Mouse (Mus musculus) kidney, postnatal 0 days (tissue): Measurements from ENCODE around the gene Rb1. TPM values are rescaled to one million over a fixed set of nuclear protein-coding genes. Genes with fewer than 3 reads are reported as not detected.
A peak's percentile ranks its signal among the peaks of the same experiment; 100 is the strongest.

Experiments used
- ATAC-seq: fragments of 200-750 bp; cut with Nextera tagmentation; replicated peaks from 2 replicates; pipeline ENCODE4 v1.8.0; 2017; ENCODE audit warnings: low read depth, moderate number of reproducible peaks, moderate TSS enrichment, moderate library complexity; ENCODE audit not compliant: low FRiP score
- DNase-seq: peaks from one replicate; pipeline ENCODE4 v3.0.0-alpha.2; 2016; ENCODE audit warnings: low spot score
- H3K27ac ChIP-seq: fragments of 300-500 bp; sonication (generic); 2 replicates; pipeline ENCODE4 v1.5.1; 2014; ENCODE audit warnings: mild to moderate bottlenecking
- H3K27me3 ChIP-seq: fragments of 300-500 bp; sonication (generic); 2 replicates; pipeline ENCODE4 v1.6.1; 2014; ENCODE audit warnings: low read length, mixed read lengths; ENCODE audit not compliant: insufficient read depth
- H3K36me3 ChIP-seq: fragments of 300-500 bp; sonication (generic); 2 replicates; pipeline ENCODE4 v1.6.1; 2014; ENCODE audit warnings: low read length, mixed read lengths; ENCODE audit not compliant: insufficient read depth
- H3K4me1 ChIP-seq: fragments of 300-500 bp; sonication (generic); replicated peaks from 2 replicates; pipeline ENCODE4 v1.6.1; 2014; ENCODE audit warnings: antibody characterized with exemption, low read length, mixed read lengths; ENCODE audit not compliant: insufficient read depth
- H3K4me2 ChIP-seq: fragments of 300-500 bp; sonication (generic); 2 replicates; pipeline ENCODE4 v1.6.1; 2014; ENCODE audit warnings: mild to moderate bottlenecking, low read length, moderate library complexity, mixed read lengths
- H3K4me3 ChIP-seq: fragments of 300-500 bp; sonication (generic); replicated peaks from 2 replicates; pipeline ENCODE4 v1.5.1; 2014; ENCODE audit warnings: low read depth, low read length
- H3K9ac ChIP-seq: fragments of 300-500 bp; sonication (generic); 2 replicates; pipeline ENCODE4 v1.6.1; 2014; ENCODE audit warnings: low read depth, low read length
- H3K9me3 ChIP-seq: fragments of 300-500 bp; sonication (generic); replicated peaks from 2 replicates; pipeline ENCODE4 v1.6.1; 2016; ENCODE audit warnings: low read length, inconsistent platforms, mixed read lengths
- CTCF ChIP-seq: IDR thresholded peaks from 2 replicates; pipeline ENCODE4 v1.5.1; 2016; ENCODE audit warnings: antibody characterized with exemption, low read depth, mild to moderate bottlenecking, moderate library complexity
- WGBS: fragments of 180-500 bp; shearing (Covaris S2); extraction: QIAGEN DNeasy Blood & Tissue Kit; methylation state at CpG from one replicate; pipeline ENCODE4 v1.1.7; 2014; 5-methylcytosine and 5-hydroxymethylcytosine counted together
- polyA plus RNA-seq: library from polyadenylated mRNA; unstranded; fragments of >200 nt; fragmentation: Nextera tagmentation; extraction: Ambion mirVana; gene quantifications from 2 replicates; pipeline ENCODE4 v1.2.1, GENCODE M21; 2015

Gene Rb1
- polyA plus RNA-seq, 1 experiment from 2014 or later: 26.6 TPM

DNA sequence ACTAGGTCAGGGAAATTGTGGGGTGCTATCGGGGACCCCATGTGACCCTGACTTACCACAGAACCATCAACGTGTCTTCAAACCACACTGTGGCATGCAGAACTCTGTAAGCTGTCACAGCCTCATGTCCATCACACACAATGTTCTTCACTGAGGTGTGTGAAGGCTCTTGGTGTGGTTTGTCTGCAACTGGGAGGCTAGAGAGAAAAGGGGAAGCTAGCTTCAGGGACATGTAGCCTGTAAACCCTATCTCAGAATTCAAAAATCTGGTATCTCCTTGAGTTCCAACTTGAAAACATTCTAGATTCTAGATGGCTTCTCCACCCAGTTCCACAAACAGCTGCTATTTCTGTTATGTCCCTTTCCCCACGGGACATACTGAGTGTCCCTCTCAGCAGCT is 14.0 kb upstream of the Rb1 start:
- WGBS: 68% methylated on average over 3 of the region's 3 CpGs
- no peak for TF ChIP-seq CTCF
- Histone ChIP-seq H3K9me3 (no peaks in the 10 kb centered on the region), H3K9ac (no peak overlapping the region), H3K4me1 (no peaks in the 10 kb centered on the region), H3K27ac (no peak overlapping the region), H3K4me3 (no peak overlapping the region), H3K27me3 (no peaks in the 10 kb centered on the region), H3K36me3 (no peaks in the 10 kb centered on the region), H3K4me2 (no peak overlapping the region)
- DNase-seq: no peak
- ATAC-seq: no peak

DNA sequence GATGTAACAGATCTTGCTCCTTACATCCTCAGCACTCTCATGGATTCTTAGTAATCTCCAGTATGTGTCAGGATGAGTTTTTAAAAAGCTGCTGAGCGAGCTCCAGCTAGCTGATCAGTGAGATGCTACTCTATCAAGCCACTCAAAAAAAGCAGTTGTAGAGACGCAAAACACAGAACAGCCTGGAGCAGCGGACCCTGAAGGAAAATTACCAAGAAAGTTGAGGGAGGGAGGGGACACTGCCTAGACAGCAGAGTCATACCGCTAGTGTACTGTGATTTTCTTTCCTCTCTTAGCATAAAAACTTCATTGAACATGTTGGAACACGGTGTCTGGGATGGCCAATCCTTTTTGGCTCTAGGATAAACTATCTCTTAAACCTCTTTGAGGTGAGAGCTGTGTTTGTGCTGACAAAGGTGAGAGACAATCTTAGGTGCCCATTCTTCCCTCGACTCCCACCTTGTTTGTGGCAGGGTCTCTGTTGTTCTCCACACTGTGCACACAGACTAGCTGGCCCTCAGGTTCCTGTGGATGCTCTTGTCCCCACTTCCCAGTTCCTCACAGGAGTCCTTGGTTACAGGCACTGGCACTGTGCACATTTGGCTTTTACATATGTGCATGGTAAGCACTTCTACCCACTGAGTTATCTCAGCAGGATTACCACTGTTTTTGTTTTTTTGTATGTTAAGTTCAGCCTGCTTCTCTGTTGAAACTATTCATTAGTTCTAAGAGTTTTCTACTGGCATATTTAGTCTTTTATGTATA is 10.9 kb upstream of the Rb1 start:
- H3K4me1 ChIP-seq: no peaks in the 10 kb centered on the region
- no peak overlapping the region for H3K27ac ChIP-seq
- no peak for DNase-seq
- no peaks in the 10 kb centered on the region for H3K9me3 ChIP-seq
- no peaks in the 10 kb centered on the region for H3K27me3 ChIP-seq
- H3K4me3 ChIP-seq: no peak overlapping the region
- H3K4me2 ChIP-seq: no peak overlapping the region
- H3K36me3 ChIP-seq: no peaks in the 10 kb centered on the region
- ATAC-seq: no peak
- WGBS: 63% methylated on average over 6 of the region's 6 CpGs
- no peak overlapping the region for H3K9ac ChIP-seq
- TF ChIP-seq CTCF: no peak

DNA sequence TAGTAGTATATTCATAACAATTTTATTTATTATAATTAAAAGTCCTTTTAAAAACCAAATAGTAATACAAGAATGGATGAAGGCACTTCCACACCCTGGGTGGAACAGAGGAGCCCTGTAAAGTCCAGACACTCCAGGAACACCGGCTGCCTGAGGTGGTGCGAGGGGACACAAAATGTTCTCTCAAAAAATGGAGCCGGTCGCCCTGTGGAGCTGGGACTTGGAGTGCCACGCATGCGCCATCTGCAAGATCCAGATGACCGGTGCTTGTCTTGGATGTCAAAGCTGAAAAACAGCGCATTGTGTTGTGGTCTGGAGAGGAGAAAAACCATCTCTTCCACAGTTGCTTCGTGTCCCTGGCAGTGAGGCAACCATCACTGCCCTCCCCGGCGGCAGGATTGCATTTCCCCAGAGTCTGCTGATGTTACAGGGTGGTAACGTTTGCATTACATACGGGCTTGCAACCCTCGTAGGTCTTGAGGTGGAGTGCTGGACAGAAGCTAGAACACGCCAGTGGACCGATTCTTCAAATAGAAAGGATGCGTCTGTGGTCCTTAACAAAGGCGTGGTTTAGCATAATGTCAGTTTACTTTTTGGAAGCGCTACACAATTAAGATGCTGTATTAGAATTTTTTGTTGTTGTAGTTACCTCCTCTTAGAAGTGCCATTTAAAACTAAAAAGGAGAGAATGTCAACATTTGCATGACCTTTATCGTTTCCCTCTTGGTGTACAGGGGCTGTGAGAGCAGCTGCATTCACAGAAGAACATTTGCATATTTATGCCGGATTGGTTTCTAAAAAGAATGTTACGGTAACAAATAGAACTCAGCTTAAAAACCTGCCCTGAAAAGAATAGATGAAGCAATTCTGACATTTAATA is 9.5 kb upstream of the Rb1 start:
- WGBS: 82% methylated on average over 22 of the region's 22 CpGs
- Histone ChIP-seq H3K27me3 (no peaks in the 10 kb centered on the region), H3K9me3 (no peaks in the 10 kb centered on the region), H3K4me1 (no peaks in the 10 kb centered on the region), H3K27ac (no peak overlapping the region), H3K4me3 (no peak overlapping the region), H3K4me2 (no peak overlapping the region), H3K36me3 (no peaks in the 10 kb centered on the region), H3K9ac (no peak overlapping the region)
- no peak for DNase-seq
- TF ChIP-seq CTCF: no peak
- no peak for ATAC-seq

DNA sequence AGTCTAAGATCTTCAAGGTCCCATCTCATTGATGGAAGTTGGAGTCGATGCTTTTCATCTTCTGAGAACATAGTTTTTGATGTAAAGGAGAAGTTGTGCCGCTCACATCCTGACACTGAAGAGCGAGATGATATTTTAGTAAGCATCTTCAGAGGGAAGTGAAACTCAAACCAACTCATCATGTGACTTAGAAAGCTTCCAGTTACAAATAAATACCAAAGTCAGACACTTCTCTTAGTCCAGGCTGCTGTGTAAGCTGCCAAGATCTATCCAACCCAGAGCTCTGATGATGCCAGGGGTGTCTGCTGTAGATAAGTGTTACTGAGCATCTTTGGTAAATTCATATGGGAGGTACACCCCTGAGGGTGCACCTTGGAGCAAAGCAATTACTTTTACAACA is 8.3 kb upstream of the Rb1 start:
- DNase-seq (no peak), ATAC-seq (no peak)
- H3K4me3 ChIP-seq: no peak overlapping the region
- H3K27ac ChIP-seq: no peak overlapping the region
- H3K27me3 ChIP-seq: no peaks in the 10 kb centered on the region
- no peaks in the 10 kb centered on the region for H3K4me1 ChIP-seq
- 85% methylated on average over 3 of the region's 3 CpGs for WGBS
- H3K9ac ChIP-seq: no peak overlapping the region
- no peak overlapping the region for H3K4me2 ChIP-seq
- no peak for TF ChIP-seq CTCF
- no peaks in the 10 kb centered on the region for H3K9me3 ChIP-seq
- H3K36me3 ChIP-seq: no peaks in the 10 kb centered on the region

DNA sequence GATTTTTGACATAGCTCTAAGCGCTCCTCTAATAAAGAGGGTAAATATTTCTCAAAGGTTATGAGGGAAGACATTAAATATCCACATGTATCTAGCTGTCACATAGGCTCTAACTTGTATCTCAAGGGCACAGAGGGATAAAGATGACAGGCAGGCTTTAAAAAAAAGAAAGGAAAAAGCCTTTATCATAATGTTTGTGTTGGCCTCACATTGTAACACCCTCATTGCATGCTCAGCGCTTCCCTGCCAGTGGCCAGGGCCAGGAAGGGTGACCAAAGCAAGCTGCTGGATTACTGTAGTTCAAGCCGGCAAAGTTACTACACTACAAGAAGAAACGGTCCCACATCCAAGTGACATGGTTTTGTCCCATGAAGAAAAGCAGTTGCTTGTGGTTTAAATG is 5.8 kb upstream of the Rb1 start:
- no peak overlapping the region for H3K4me3 ChIP-seq
- no peak overlapping the region for H3K9ac ChIP-seq
- 0 out of 2 replicates have a peak, but pooled peaks cover 4% of the 10 kb centered on the region for H3K4me1 ChIP-seq
- no peaks in the 10 kb centered on the region for H3K36me3 ChIP-seq
- WGBS: 62% methylated on average over 4 of the region's 4 CpGs
- no peaks in the 10 kb centered on the region for H3K9me3 ChIP-seq
- ATAC-seq (no peak), DNase-seq (peak; percentile 60)
- H3K4me2 ChIP-seq: no peak overlapping the region
- TF ChIP-seq CTCF: no peak
- no peak overlapping the region for H3K27ac ChIP-seq
- no peaks in the 10 kb centered on the region for H3K27me3 ChIP-seq

DNA sequence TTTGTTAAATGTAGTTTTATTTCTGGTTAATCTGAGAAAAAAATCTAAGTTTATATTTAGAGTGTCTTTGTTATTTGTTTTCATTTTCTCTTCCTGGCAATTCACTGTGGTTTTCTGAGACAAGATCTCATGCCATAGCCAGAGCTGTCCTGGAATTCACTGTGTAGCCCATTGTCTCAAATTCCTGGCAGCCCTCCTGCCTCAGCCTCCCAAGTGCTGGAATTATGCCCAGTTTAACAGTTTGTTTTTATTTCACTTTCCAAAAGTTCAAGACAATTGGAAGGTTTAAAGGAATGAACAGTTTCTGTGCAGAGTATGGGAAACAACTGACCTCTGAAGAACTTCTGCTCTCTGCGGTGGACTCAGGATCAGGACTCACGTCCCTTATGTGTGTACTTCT is 4.2 kb upstream of the Rb1 start:
- DNase-seq (no peak), ATAC-seq (no peak)
- Histone ChIP-seq H3K9me3 (no peaks in the 10 kb centered on the region), H3K9ac (no peak overlapping the region), H3K4me1 (0 out of 2 replicates have a peak, but pooled peaks cover 4% of the 10 kb centered on the region), H3K27me3 (no peaks in the 10 kb centered on the region), H3K27ac (no peak overlapping the region), H3K4me3 (no peak overlapping the region), H3K36me3 (no peaks in the 10 kb centered on the region), H3K4me2 (no peak overlapping the region)
- TF ChIP-seq CTCF: no peak
- 89% methylated on average over 2 of the region's 2 CpGs for WGBS
